Mouse (Mus musculus): ENCODE results near the gene Gpr157. TPM values are rescaled to one million over a fixed set of nuclear protein-coding genes. Genes with fewer than 3 reads are reported as not detected.

Gene Gpr157
- polyA plus RNA-seq, 1 experiment from 2014 or later = 1.7 TPM

DNA sequence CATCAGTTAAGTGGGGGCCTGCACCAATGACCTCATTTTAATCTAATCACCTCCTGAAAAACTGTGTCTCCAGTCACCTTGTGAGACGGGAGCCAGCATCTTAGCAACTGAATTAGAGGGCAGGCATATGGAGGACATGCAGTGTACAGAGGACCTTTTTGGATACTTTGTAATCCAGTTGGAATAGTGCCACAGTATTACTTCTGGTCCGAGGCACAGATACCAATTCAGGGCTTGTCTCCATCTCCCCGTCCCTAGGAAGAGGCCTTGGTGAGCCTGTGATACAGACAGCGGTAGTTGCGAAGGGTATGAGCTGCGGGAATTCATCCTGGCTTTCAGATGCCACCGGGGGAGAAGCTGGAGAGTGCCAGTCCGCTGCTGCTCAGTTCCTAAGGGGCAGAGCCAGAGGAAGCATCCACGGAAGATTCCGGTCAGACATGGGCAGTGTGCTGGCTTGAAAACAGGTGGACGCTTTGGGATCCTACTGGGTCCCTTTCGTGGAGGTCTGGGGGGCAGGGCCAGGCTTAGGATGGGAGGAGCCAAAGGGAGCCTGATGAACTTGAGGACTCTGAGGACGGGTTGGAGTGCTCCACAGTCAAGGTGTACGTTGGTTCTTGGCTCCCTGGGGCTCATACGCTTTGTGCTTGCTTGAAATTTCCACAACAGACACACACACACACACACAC is 14.6 kb upstream of the Gpr157 start:
- H3K9ac ChIP-seq = no peak overlapping the region
- H3K36me3 ChIP-seq = no peaks in the 10 kb centered on the region; the same call in 1 of the 2 replicates
- H3K27ac ChIP-seq (replicated peaks) = no peak overlapping the region
- H3K9me3 ChIP-seq (replicated peaks) = no peaks in the 10 kb centered on the region
- 58% methylated on average over 15 of the region's 15 CpGs for WGBS
- H3K4me2 ChIP-seq (replicated peaks) = no peak overlapping the region
- no peaks in the 10 kb centered on the region for H3K27me3 ChIP-seq
- H3K4me3 ChIP-seq (replicated peaks) = no peak overlapping the region
- ATAC-seq (ENCODE audit: insufficient number of reproducible peaks, low FRiP score, low TSS enrichment, low read depth) = no peak
- peaks cover 13% of the 10 kb centered on the region for H3K4me1 ChIP-seq

DNA sequence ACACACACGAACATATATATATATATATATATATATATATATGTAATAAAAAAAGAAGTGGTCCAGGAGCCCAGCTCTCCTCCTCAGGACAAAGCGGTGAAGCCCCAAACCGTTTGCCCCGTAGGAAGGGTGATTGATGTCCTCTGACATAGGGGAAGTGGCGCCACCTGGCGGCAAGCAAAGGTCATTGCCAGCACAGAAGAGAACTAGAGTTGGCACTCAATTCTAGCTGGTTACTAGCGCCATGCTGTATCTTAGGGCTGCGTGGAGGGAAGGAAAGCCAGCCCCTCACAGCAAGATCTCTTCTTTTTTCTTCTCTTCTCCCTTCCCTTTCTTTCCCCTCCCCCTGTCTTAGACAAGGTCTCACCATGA is 14.1 kb upstream of the Gpr157 start:
- Histone ChIP-seq H3K9me3 (replicated peaks) (no peaks in the 10 kb centered on the region), H3K4me2 (replicated peaks) (no peak overlapping the region), H3K36me3 (no peaks in the 10 kb centered on the region; the same call in 1 of the 2 replicates), H3K27ac (replicated peaks) (no peak overlapping the region), H3K9ac (no peak overlapping the region), H3K4me3 (replicated peaks) (no peak overlapping the region), H3K4me1 (peaks cover 13% of the 10 kb centered on the region), H3K27me3 (no peaks in the 10 kb centered on the region)
- ATAC-seq (ENCODE audit: insufficient number of reproducible peaks, low FRiP score, low TSS enrichment, low read depth) = no peak
- WGBS = 9% methylated on average over 8 of the region's 8 CpGs

DNA sequence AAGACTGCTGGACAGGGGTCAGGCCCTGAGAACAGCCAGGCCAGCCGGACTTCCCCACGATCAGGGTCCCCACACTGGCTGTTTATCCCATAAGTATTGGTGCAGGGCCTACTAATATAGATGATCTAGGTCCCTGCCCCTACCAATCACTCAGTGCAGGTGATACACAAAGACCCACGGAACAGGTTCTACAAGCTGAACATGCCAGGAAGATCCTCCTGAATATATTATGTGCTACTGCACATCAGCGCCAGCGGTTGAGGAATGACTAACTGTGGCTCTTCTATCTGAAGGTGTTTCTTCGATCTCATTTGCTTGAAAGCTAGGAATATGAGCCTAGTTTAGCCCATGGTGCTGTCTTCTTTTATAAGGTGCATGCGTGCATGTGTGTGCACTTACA is 11.8 kb upstream of the Gpr157 start:
- WGBS = 65% methylated on average over 7 of the region's 7 CpGs
- Histone ChIP-seq H3K4me3 (replicated peaks) (no peak overlapping the region), H3K4me2 (replicated peaks) (no peak overlapping the region), H3K4me1 (peaks cover 9% of the 10 kb centered on the region), H3K36me3 (no peaks in the 10 kb centered on the region), H3K9me3 (replicated peaks) (no peaks in the 10 kb centered on the region), H3K27ac (replicated peaks) (peak overlapping the region; percentile 63), H3K27me3 (no peaks in the 10 kb centered on the region), H3K9ac (no peak overlapping the region)
- no peak for ATAC-seq (ENCODE audit: insufficient number of reproducible peaks, low FRiP score, low TSS enrichment, low read depth)

DNA sequence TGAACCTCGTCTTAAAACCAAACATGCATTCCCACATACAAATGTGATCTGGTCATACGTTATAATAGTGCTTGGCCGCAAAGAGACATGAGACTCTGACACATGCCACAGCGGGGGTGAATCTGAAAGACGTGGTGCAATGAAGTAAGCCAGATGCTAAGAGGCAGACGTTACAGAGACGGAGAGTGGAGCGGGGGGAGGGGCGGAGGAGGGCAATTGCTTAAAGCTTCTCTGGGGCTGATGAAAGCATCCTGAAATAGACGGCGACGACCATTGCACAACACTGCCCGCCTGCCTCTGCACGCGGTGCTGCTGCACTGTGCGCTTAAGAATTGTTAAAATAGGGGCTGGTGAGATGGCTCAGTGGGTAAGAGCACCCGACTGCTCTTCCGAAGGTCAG is 11.0 kb upstream of the Gpr157 start:
- ATAC-seq (ENCODE audit: insufficient number of reproducible peaks, low FRiP score, low TSS enrichment, low read depth) = no peak
- Histone ChIP-seq H3K4me2 (replicated peaks) (no peak overlapping the region), H3K27ac (replicated peaks) (peak overlapping the region; percentile 63)

DNA sequence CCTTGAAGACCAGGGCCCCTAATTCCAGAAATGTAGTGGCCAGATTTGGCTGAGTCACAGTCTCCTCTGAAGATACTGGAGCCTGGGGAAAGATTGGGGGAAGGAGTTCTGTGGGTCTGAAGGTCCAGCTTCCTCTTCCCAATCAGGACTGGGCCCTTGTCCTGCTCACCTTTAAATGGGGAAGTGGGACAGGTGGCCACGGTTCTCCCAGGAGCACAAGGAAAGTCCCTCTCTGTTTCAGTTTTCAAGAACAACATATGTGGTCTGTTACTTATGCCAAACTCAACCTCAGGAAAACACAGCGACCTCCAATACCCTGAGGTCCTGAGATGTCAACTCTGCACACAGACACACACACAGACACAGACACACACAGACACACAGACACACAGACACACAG is 8.5 kb upstream of the Gpr157 start:
- no peak for ATAC-seq (ENCODE audit: insufficient number of reproducible peaks, low FRiP score, low TSS enrichment, low read depth)
- WGBS = 77% methylated on average over 2 of the region's 2 CpGs
- Histone ChIP-seq H3K4me2 (replicated peaks) (no peak overlapping the region), H3K9ac (no peak overlapping the region), H3K27me3 (no peaks in the 10 kb centered on the region), H3K4me1 (peaks cover 8% of the 10 kb centered on the region), H3K27ac (replicated peaks) (no peak overlapping the region), H3K36me3 (no peaks in the 10 kb centered on the region), H3K9me3 (replicated peaks) (no peaks in the 10 kb centered on the region), H3K4me3 (replicated peaks) (no peak overlapping the region)

More for the DNA sequence above, 11.0 kb upstream of the Gpr157 start:
- Histone ChIP-seq H3K4me3 (replicated peaks) (no peak overlapping the region), H3K27me3 (no peaks in the 10 kb centered on the region), H3K36me3 (no peaks in the 10 kb centered on the region), H3K4me1 (peaks cover 8% of the 10 kb centered on the region), H3K9me3 (replicated peaks) (no peaks in the 10 kb centered on the region), H3K9ac (no peak overlapping the region)
- WGBS = 29% methylated on average over 18 of the region's 18 CpGs

DNA sequence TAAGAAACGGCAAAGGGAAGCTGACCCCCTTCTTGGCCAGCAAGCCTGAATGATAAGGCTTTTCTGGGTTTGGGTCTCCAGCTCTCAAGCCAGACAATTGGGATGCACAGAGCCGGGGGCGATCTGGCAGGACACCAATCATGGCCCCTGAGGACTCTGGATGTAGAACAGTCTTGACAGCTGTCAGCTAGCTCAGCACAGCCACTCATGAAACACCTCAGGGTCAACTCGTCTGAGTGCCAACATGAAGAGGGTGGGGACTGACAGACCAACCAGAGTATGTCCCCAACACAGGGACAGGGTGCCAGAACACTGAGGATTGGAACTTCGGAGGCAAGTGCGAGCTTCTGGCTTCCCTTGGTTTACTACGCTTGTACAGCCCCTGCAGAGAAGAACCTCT is 7.9 kb upstream of the Gpr157 start:
- Histone ChIP-seq H3K4me1 (peaks cover 8% of the 10 kb centered on the region), H3K27me3 (no peaks in the 10 kb centered on the region), H3K9ac (no peak overlapping the region), H3K9me3 (replicated peaks) (no peaks in the 10 kb centered on the region), H3K4me2 (replicated peaks) (no peak overlapping the region), H3K36me3 (no peaks in the 10 kb centered on the region), H3K27ac (replicated peaks) (no peak overlapping the region), H3K4me3 (replicated peaks) (no peak overlapping the region)
- ATAC-seq (ENCODE audit: insufficient number of reproducible peaks, low FRiP score, low TSS enrichment, low read depth) = no peak
- 68% methylated on average over 7 of the region's 7 CpGs for WGBS

DNA sequence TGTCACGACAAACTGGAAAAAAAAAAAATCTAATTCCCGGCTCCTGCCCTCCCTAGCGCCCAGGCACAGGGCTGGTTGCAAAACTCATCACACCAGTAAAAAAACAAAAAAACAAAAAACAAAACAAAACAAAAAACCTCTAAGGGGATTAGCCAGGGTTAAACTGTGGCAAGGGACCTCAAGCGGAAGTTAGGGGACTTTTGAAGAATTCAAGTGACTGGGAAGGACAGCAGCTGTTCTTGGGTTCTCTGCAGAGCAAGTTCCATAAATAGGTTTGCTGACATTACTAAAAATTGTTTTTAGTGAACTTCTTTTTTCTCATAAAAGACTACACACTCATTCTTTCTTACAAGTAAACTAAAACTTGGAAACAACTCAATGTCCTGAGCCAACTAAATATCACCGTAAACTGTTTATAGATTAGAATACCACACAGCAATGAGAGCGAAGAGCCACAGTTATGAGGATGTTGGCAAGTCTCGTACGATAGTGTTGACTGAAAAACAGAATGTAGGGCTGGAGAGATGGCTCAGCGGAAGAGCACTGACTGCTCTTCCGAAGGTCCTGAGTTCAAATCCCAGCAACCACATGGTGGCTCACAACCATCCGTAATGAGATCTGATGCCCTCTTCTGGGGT is 6.7 kb upstream of the Gpr157 start:
- Histone ChIP-seq H3K4me2 (replicated peaks) (no peak overlapping the region), H3K27ac (replicated peaks) (0 out of 2 replicates have a peak overlapping the region, but pooled peaks have one; percentile 34), H3K27me3 (no peaks in the 10 kb centered on the region), H3K36me3 (no peaks in the 10 kb centered on the region), H3K4me3 (replicated peaks) (no peak overlapping the region), H3K9ac (no peak overlapping the region), H3K9me3 (replicated peaks) (no peaks in the 10 kb centered on the region), H3K4me1 (peaks cover 8% of the 10 kb centered on the region)
- WGBS = 67% methylated on average over 11 of the region's 11 CpGs
- no peak for ATAC-seq (ENCODE audit: insufficient number of reproducible peaks, low FRiP score, low TSS enrichment, low read depth)

DNA sequence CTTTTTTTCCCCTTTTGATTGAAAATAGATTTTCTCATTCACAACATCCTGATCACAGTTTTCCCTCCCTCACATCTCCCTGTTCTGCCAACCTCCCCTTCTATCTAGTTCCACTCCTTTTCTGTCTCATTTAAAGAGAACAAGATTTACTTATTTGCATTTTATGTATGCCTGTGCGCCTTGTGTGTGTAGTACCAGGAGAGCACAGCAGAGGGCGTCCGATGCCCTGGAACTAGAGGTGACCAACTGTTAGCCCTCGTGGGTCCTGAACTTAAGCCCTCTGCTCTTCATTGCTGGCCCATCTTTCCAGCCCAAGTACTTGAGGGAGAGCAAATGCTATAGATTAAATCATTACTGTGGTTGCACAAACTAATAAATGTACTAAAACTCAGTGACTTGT is 1.8 kb upstream of the Gpr157 start:
- no peak overlapping the region for H3K9ac ChIP-seq
- H3K4me3 ChIP-seq (replicated peaks) = no peak overlapping the region
- H3K27me3 ChIP-seq = no peaks in the 10 kb centered on the region
- H3K9me3 ChIP-seq (replicated peaks) = no peaks in the 10 kb centered on the region
- H3K4me1 ChIP-seq = peaks cover 23% of the 10 kb centered on the region
- H3K27ac ChIP-seq (replicated peaks) = no peak overlapping the region
- no peak overlapping the region for H3K4me2 ChIP-seq (replicated peaks)
- WGBS = 79% methylated on average over 4 of the region's 4 CpGs
- H3K36me3 ChIP-seq = no peaks in the 10 kb centered on the region
- no peak for ATAC-seq (ENCODE audit: insufficient number of reproducible peaks, low FRiP score, low TSS enrichment, low read depth)

DNA sequence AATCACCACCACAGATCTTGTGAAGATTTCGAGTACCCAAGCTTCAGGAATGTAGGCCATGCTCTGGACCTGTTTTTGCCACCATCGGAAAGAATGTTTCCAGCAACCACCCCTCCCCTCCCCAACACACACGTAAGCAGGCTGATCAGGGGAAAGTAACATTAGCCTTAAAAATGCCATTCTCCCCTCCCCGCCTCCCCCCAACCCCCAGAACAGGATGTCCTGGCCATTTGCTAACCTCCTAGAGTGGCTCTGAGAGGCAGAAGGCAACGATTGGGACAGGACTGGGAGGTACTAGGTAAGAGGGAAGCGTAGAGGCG is 364 bp upstream of the Gpr157 start:
- no peaks in the 10 kb centered on the region for H3K27me3 ChIP-seq
- 2% methylated on average over 7 of the region's 7 CpGs for WGBS
- peak overlapping the region; percentile 98 for H3K4me2 ChIP-seq (replicated peaks)
- no peak for ATAC-seq (ENCODE audit: insufficient number of reproducible peaks, low FRiP score, low TSS enrichment, low read depth)
- peaks cover 23% of the 10 kb centered on the region for H3K4me1 ChIP-seq
- H3K9ac ChIP-seq = no peak overlapping the region
- peak overlapping the region; percentile 66 for H3K4me3 ChIP-seq (replicated peaks)
- H3K9me3 ChIP-seq (replicated peaks) = no peaks in the 10 kb centered on the region
- 0 out of 2 replicates have a peak overlapping the region, but pooled peaks have one; percentile 60 for H3K27ac ChIP-seq (replicated peaks)
- H3K36me3 ChIP-seq = no peaks in the 10 kb centered on the region

DNA sequence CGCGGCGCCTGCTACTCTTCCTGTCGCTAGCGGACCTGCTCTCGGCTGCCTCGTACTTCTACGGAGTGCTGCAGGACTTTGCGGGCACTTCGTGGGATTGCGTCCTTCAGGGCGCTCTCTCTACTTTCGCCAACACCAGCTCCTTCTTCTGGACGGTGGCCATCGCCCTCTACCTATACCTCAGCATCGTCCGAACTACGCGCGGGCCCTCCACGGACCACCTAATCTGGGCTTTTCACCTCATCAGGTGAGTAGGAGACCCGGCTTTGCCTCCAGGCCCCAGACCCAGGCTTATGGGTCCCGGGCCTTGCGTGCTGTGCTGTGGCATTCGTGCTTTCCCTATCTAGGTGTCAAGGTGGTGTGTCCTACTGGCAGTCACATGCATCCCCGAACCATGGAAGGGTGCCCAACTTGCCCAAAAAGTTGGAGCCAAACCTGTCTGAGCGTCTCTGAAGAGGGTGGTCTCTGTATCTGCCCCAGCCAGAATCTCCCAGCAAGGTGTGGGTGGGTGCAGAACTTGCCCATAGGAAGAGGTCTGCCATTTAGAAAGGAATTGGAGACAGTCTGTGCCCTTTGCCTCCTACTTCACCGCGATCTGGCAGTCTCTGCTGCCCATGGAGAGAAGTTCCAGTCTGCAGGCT is 845 bp downstream of the Gpr157 start:
- peak overlapping the region; percentile 66 for H3K4me3 ChIP-seq (replicated peaks)
- H3K9ac ChIP-seq = peak overlapping the region; percentile 60
- 22% methylated on average over 29 of the region's 29 CpGs for WGBS
- peak overlapping the region; percentile 98 for H3K4me2 ChIP-seq (replicated peaks)
- ATAC-seq (ENCODE audit: insufficient number of reproducible peaks, low FRiP score, low TSS enrichment, low read depth) = 0 out of 2 replicates have a peak, but pooled peaks have one; percentile 1
- no peaks in the 10 kb centered on the region for H3K27me3 ChIP-seq
- H3K9me3 ChIP-seq (replicated peaks) = no peaks in the 10 kb centered on the region
- H3K4me1 ChIP-seq = peaks cover 23% of the 10 kb centered on the region
- no peaks in the 10 kb centered on the region for H3K36me3 ChIP-seq
- H3K27ac ChIP-seq (replicated peaks) = peak overlapping the region; percentile 70; the same call in 1 of the 2 replicates

DNA sequence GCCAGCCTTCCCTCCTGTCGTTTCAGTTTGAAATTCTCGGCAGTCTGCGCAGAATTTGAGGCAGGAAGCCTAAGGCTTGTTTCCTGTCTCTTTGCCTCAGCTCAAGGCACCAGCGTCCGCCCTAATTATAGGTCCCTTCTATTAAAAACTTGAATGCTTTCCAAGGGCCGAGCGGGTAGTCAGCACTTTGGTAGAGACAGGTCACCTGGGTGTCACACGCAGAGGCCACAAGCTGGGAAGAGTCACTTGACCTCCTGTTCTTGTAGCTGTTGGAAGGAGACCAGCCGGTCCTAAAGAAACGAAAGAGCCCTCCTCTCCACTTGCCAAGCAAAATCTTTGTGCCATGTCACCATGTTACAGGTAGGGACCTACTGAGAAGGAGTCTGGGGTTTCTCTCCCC is 2.0 kb downstream of the Gpr157 start:
- Histone ChIP-seq H3K9me3 (replicated peaks) (no peaks in the 10 kb centered on the region), H3K4me1 (peaks cover 31% of the 10 kb centered on the region), H3K4me3 (replicated peaks) (no peak overlapping the region), H3K36me3 (no peaks in the 10 kb centered on the region), H3K27me3 (no peaks in the 10 kb centered on the region), H3K27ac (replicated peaks) (no peak overlapping the region), H3K4me2 (replicated peaks) (0 out of 2 replicates have a peak overlapping the region, but pooled peaks have one; percentile 4), H3K9ac (no peak overlapping the region)
- 56% methylated on average over 10 of the region's 10 CpGs for WGBS
- ATAC-seq (ENCODE audit: insufficient number of reproducible peaks, low FRiP score, low TSS enrichment, low read depth) = no peak

Measured in embryonic facial prominence, embryonic 15.5 days (tissue).